Mouse (Mus musculus): Measurements from ENCODE around the gene Wdr18.

Gene Wdr18

DNA sequence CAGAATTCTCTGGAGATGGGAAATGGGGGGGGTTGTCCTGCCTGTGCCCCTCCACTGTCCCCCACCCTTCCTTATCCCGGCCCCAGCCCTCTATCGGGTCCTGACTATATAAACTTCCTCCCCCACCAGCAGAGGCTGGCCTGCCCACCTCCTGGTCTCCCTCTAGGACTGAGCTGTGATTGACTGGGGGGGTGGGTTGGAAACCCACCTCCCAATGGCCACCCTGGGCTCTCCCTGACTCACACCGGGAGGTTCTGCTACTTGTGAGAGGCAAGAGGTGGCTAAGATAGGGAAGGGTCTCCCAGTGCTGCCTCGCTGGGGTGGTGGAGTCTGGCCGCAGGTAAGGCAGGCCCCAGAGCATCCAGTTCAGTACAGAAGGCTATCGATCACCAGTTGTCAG, 12.4 kb upstream of the Wdr18 start:
- no peak for DNase-seq

DNA sequence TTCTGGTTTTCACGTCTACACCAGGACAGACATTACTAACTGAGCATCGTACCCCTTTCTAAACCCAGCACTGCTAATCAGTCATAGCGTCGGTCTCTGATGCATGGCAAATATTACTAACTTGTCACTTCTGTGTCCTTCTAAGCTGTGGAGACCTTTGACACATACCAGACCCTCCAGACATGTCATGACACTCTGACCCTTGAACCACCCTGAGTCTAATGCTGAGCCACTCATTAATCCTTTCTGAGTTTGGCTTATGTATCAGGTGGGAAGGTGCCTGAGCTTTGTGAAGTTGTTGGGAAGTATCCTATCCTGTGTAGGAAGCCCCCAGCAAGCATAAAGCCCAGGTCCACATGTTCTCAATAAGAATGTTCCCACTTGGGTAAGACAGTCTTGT, 10.1 kb upstream of the Wdr18 start:
- DNase-seq = no peak

- DNase-seq = no peak
Measured at GRCm38 (mm10) chr10:79950661-79951060, 9.3 kb upstream of the Wdr18 start.

- DNase-seq = peak; percentile 71
Measured at GRCm38 (mm10) chr10:79953946-79954345, 6.0 kb upstream of the Wdr18 start.

- DNase-seq = no peak
Measured at GRCm38 (mm10) chr10:79955691-79956090, 4.3 kb upstream of the Wdr18 start.

- DNase-seq = no peak
Measured at GRCm38 (mm10) chr10:79956643-79957154, 3.3 kb upstream of the Wdr18 start.

DNA sequence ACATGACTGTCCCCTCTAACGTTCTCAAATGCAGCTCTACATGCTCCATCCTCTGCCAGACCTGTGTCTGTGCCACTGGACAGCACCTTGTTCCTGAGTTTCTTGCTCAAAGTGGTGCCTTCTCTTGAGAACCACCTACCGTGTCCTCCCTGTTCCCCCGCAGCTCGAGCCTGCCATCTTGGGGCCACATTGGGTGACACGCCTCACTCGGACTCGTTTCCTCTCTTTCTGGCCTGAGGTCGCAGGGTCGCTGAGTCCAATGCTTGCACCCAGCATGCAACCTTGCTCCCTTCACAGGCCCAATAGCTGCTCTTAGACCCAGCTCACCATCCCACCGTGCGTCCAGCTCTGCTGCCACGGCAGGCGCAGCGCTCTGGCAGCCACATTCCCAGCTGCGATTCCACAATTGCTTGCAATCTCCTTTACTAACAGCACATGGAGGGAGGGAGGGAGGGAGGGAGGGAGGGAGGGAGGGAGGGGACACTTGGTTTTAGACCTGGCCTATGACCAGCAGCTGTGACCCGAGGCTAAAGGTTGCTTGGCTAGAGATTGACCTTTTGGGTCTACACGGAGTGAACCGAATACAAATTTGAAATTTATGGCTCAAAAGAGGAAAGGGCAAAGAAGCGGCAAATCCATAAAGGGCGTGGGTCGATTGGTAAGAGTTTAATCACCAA, 1.7 kb upstream of the Wdr18 start:
- DNase-seq = peak; percentile 93

- DNase-seq = peak; percentile 69
Measured at GRCm38 (mm10) chr10:79959412-79959811, 540 bp upstream of the Wdr18 start.

GRCm38 (mm10) chr10:79960671-79961294, 831 bp downstream of the Wdr18 start:
- no peak for DNase-seq

GRCm38 (mm10) chr10:79964727-79965126, 4.8 kb downstream of the Wdr18 start:
- no peak for DNase-seq

DNA sequence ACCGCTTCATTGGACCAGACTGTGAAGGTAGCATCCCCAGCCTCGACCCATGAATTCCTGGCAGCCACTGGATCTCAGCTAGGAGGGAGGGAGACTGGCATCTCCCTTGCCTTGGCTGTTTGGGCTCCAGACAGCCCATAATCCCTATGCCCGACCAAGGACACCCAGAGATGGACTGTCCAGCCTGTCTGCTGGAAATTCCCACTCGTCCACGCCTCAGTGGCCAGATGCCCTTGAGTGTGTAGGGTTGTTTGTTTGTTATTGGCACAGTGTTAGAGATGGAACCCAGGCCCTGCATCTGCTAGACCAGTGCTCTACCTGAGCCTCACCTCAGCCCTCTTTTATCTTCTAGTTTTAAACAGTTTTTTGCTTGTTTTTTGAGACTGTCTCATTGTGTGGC, 5.4 kb downstream of the Wdr18 start:
- DNase-seq = no peak

DNA sequence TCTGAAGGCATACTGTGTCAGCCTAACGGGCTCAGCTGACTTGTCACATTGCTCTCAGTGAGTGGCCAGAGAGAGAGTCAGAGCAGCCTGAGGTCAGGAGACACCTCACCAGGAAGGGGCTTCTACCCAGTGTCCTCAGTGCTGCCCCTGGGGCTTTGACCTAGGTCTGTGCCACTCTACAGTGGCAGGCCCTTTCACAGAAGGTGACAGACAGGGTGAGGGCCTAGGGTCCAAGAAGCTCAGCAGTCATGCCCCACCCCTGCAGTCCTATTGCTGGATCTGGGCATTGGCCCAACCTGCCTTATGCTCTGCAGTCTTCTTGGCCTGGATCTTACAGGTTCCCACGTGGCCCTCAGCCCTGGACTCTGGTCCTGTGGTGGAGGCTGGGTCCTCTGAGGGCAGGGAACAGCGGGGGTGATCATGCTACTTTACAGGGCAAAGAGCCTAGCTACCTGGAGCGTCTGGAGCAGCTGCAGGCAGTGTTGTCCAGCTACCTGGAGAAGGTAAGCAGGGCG, 7.0 kb downstream of the Wdr18 start:
- no peak for DNase-seq

DNA sequence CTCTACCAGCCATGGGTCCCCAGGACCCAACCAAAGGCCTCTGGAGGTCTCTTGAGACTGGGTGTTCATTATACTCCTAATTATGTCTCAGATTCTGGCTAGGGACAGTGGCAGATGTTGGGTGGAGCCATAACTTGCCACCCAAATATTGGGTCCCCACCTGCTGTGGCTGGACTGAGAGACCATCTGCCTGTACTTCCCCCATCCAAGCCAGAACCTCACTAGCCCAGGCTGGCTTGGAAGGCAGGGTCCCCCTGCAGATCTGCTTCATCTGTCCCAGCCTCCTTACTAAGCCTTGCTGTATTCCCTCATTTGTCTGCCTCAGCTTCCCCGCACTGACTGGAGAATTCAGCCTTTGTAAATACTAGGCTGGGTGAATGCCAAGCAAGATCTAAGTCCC, 8.2 kb downstream of the Wdr18 start:
- DNase-seq = no peak

GRCm38 (mm10) chr10:79969124-79969568, 9.2 kb downstream of the Wdr18 start:
- no peak for DNase-seq

- DNase-seq = no peak
Measured at GRCm38 (mm10) chr10:79970415-79971182, 10.6 kb downstream of the Wdr18 start, which contains the start of gene Grin3b. Gene Grin3b (plus strand): TSS chr10:79970715.

DNA sequence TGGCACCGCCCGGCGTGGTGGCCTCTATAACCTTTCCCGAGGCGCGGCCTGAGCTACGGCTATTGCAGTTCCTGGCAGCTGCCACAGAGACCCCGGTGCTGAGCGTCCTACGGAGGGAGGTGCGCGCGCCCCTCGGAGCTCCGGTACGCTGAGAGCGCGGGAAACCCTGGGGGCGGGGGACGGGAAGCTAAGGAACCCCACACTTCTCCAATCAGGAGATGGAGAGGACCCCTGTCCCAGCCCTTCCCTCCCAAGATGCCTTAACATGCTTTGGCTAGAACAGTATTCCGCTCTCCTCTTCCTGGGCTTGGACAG, 11.2 kb downstream of the Wdr18 start:
- no peak for DNase-seq

GRCm38 (mm10) chr10:79972831-79973230, 12.9 kb downstream of the Wdr18 start:
- peak; percentile 71 for DNase-seq

DNA sequence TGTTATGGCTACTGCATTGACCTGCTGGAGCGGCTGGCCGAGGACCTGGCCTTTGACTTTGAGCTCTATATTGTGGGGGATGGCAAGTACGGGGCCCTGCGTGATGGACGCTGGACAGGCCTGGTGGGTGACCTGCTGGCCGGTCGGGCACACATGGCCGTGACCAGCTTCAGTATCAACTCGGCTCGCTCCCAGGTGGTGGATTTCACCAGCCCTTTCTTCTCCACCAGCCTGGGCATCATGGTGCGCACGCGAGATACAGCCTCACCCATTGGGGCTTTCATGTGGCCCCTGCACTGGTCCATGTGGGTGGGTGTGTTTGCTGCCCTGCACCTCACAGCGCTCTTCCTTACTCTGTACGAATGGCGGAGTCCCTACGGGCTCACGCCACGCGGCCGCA, 14.1 kb downstream of the Wdr18 start:
- DNase-seq = no peak

- DNase-seq = no peak
Measured at GRCm38 (mm10) chr10:79974668-79975067, 14.7 kb downstream of the Wdr18 start.

DNA sequence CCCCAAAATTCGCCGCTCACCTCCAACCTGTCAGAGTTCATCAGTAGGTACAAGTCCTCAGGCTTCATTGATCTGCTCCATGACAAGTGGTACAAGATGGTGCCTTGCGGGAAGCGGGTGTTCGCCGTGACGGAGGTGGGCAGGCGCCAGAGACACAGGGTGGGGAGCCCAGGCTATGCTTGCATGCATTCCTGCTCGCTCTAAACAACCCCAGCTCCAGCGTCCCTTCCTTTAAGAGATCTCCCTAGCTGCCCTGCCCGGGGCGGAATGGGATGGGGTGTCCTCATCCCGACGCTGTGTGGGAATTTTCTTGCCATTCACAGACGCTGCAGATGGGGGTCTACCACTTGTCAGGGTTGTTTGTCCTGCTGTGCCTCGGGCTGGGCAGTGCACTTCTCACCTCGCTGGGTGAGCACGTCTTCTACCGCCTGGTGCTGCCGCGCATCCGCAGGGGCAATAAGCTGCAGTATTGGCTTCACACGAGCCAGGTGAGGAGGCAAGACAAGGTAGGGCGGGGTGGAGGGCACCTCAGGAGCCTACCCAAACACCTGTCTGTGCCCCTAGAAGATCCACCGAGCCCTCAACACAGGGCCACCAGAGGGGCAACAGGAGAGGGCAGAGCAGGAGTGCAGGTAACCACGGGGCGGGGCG, 16.2 kb downstream of the Wdr18 start:
- no peak for DNase-seq

- DNase-seq = no peak
Measured at GRCm38 (mm10) chr10:79976722-79977107, 16.8 kb downstream of the Wdr18 start.

- DNase-seq = no peak
Measured at GRCm38 (mm10) chr10:79977324-79977723, 17.4 kb downstream of the Wdr18 start.

- DNase-seq = no peak
Measured at GRCm38 (mm10) chr10:79978061-79978460, 18.1 kb downstream of the Wdr18 start.

Measured in lung, postnatal 10 days (tissue).